Mouse (Mus musculus) natural killer cell, adult 2 months (primary cell): ENCODE data around the gene Plvap.

Experiments
- DNase-seq, 2 experiments: peaks; one replicate each; pipeline ENCODE4 v3.0.0; 2022; ENCODE audit warnings: low spot score in 2 of 2

The Plvap gene

DNA sequence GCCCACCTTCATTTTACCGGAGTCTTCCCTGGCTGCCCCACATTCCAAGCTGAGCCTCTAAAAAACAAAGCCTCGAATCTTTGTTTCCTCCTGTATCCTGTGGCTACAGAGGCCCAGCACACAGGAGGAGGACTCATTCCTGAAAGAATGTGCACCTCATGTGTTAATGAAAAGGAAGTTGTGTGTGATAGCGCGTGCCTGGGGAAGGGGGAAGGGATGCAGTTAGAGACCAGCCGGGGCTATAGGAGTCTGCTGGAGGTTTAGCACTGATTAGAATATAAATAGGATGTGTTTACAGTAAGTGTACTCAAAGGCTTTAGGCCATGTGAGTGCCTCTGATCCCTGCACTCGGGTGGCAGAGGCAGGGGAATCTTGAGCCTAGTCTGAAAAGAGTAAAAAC is 14.7 kb upstream of the Plvap start:
- no peak for DNase-seq

DNA sequence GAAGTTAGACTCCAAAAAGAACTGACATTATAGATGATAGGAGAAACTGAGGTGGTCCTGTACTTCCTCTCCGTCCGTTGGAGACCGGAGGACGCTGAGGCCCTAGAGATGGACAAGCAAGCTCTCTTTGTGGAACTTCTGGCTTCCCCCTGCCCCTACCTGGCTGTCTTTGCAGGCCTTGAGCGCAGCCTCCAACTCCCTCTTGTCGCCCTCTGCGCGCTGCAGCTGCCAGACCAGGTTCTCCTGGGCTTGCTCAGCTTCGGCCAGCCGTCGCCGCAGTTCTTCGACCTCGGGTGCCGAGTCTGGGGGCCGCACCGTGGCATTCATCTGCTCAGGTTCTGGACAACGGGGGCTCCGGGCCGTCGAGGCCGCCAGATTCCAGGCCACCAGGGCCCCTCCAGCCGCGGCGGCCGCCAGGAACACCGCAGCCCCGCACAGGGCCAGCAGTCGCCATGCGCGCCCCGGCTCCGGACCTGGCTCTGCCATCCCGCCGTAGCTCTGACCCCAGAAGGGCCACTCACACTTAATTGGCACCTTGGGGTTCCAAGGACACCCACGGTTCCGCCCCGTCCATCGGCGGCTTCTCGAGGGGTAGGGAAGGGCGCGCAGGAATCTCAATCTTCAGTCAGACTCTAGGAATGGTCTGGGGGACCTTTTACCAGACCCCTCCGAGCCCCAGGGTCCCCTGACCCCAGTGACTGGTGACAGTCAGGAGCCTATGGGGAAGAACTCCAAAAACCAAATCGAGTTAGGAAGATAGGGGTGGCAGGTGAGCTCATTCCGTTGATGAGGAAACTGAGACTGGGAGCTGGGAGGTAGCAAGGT is 13.9 kb upstream of the Plvap start, which contains the start of gene Ccdc194:
Ccdc194 (minus strand) TSS at position 486 of the 825 bp plus-strand sequence.
- no peak for DNase-seq

DNA sequence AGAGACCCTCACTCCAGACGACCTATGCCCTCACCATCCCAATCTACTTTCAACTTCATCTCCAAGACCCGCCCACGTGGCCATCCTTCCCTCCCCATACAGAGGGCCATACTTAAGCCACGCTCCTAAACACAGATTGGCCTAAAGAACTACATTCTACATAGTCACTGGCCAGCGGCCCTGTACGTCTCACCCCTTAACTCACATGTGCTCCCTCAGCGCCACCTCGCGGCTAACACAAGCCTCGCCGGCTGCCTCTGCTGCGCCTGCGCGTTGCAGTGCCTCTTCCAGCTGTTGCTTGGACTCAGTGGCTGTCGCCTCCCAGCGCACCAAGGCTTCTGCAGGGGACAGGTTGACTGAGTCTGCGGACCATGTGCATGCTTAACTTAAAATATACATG is 10.1 kb upstream of the Plvap start:
- DNase-seq: peak; percentile 92 to 95

GRCm38 (mm10) chr8:71519037-71519825 is 7.7 kb upstream of the Plvap start:
- peak; percentile 14 to 45 for DNase-seq

DNA sequence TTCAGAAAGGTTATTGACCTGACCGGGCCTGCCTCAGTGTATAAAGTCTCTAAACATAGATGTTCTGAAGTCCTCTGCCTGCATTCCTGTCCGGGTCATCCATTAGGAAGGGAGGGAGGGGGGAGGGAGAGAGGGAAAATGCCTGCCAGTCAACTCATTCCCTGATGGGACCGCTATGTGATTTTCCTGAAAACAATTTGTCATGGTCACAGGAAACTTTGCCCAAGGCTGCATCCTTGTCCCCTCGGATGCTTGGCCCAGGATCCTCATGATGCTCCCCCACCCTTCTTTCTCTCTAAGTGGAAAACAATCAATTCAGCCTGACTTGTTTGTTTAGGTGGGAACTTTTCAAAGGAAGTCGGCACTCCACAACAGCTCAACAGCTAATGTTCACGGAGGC is 5.2 kb upstream of the Plvap start:
- DNase-seq: no peak

DNA sequence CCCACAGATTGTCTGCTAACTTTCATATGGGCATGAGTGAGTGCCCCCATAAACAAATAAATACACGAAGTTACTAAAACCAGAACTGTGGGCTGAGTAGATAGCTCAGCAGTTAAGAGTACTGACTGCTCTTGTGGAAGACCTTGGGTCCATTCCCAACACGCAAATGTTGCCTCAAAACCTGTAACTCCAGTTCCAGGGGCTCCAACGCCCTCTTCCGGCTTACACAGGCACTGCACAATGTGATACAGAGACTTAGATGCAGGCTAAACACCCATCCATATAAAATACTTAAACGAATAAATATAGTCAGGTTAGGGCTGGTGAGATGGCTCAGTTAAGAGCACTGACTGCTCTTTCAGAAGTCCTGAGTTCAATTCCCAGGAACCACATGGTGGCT is 3.5 kb upstream of the Plvap start:
- no peak for DNase-seq

DNA sequence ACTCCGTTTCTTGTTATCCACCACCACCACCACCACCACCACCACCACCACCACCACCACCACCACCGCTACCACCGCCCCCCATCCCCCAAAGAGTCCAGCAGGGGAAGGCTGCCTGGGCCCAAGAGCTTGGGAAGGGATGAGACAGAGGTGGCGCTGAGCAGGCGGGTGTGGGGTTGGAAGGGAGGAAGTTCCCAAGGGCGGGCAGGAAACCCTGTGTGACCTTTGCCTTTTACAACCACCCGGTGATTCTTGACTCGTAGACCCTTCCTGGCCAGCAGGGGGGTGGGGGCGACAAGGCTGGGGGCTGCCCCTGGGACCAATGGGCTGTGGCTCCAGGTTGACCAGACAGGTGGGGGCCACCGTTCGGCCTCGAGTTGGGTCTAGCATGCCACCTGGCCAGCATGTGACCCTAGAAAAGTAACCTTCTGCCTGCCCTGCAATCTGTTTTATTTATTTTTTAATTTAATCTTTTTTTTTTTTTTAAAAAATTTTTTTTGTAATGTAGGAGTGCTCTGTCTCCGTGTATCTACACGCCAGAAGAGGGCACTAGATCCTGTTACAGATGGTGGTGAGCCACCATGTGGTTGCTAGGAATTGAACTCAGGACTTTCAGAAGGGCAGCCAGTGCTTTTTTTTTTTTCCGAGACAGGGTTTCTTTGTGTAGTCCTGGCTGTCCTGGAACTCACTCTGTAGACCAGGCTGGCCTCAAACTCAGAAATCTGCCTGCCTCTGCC is 1.6 kb upstream of the Plvap start:
- DNase-seq: no peak

GRCm38 (mm10) chr8:71509316-71509715 is 2.2 kb downstream of the Plvap start:
- DNase-seq: no peak

DNA sequence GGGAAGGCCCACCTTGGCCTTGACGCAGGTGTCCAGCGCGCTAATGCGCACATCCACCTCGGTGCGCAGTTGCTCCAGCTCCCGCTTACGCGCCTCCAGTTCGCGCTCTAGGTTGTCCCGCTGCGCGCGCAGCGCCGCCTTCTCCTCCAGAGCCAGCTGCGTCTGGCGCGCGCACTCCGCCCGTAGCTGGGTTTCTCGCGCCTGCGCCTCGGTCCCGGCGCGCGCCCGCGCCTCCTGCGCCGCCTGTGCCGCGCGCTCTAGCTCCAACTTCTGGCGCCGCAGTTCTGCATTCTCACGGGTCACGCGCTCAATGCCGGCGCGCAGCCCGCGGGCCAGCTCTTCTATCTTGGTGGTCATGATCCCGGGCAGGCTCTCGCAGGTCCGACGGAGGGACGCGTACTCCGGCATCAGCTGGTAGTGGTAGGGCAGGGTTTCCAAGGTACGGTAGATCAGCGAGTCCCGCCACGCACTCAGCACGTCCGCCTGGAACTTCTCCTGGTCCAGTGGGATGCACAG is 3.9 kb downstream of the Plvap start:
- DNase-seq: no peak

- no peak for DNase-seq
These were observed 5.6 kb downstream of the Plvap start for GRCm38 (mm10) chr8:71505979-71506378.

GRCm38 (mm10) chr8:71505326-71505725 is 6.2 kb downstream of the Plvap start:
- DNase-seq: no peak

DNA sequence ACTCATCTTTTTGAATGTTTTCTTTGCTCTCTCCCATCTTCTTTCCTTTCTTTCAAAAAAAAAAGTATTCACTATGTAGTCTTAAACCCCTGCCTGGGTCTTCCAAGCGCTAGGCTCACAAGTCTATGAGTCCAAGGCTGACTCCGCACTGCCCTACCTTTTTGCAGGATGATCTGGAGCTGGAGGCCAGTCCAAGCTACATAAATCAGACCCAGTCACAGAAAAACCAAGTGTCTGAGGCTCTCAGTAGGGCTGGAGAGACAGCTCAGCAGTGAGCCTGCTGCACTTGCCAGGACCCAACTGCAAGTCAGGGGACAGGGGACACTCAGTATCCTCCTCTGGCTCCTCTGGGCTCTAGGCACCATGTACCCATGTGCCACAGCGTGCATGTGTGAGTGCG is 7.2 kb downstream of the Plvap start:
- DNase-seq: no peak

GRCm38 (mm10) chr8:71498816-71499690 is 12.5 kb downstream of the Plvap start:
- no peak for DNase-seq

DNA sequence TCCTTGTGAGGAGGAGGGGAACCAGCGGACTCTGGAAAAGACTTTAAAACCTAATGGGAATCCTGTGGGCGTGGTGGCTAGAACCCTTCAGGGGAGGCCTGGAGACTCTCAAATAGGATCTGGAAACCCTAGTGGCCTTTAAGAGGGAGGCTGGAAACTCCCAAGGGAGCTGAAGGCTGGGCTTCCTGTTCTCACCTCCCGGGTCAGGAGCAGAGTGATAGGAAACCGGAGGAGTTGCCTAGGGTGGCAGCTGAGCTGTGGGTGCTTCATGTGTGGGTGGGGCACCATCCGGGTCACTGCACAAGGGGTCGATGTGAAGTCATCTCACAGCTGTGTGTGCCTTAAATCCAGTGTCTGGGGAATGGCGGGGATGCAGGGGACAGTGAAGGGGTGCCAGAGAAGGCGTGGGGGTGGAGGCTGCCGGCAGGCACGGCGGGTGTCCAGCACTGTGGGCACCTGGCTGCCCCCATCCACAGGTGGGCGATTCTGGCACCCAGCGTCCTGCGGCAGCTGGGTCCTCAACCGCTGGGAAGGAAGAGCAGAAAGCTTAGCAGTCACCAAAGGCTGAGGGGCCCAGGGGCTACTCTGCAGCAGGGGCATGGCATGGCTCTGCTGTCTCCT is 13.6 kb downstream of the Plvap start:
- no peak for DNase-seq

DNA sequence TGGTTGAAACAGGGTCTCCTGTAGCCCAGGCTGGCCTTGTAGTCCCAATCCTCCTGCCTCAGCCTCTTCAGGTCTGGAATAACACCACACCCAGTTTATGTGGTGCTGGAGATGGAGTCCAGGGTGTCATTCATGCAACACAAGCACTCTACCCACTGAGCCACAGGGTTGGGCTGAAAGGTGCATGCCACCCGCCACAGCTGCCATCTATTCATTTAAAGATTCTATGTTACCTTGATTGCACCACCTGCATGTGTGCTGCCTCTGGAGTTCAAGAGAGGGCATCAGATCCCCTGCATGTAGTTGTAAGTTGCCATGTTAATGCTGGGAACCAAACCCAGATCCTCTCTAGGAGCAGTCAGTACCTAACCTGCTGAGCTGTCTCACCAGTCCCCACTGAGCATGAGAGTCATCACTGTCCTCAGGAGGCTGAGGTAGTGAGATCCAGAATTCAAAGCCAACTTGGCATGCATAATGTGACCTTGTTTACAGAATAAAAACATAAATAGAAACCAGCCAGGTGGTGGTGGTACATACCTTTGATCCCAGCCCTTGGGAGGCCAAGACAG is 14.4 kb downstream of the Plvap start:
- DNase-seq: no peak

DNA sequence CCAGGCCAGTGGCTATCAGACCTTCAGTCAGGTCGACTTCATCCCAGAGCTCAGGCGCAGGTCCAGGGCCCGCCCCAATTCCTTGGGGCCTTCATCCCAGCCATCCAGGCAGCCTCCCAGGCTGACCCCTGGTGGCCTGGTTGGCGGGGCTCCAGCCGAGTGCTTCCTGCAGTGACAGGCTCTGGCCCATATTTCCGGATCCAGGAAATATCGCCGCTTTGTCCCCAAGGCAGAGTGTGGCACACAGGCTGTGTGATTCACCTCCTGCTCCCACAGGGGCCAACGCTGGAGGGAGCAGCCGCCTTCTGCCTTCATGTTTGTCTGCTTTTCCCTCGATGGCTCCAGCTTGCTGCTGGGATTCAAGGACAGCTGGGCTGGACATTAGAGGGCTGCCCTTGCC is 15.1 kb downstream of the Plvap start:
- DNase-seq: no peak

GRCm38 (mm10) chr8:71495811-71496210 is 15.7 kb downstream of the Plvap start:
- no peak for DNase-seq

DNA sequence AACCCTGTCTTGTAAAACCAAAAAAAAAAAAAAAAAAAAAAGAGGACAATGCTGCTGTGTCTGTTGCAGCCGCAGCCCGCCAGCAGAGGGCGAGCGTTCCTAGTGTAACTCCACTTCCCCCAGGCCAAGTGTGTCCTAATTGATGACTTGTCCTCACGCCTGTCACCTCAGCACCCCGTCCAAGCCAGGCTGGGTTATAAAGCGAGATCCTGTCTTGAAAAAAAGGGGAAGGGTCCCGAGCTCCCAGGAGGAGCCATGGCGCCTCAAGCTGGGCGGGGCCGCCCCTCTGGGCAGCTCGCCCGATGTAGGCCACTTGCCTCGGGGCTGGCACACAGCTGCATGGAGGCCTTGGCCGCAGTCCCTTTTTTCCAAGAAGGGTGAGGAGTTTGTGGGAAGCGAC is 16.5 kb downstream of the Plvap start:
- DNase-seq: peak; percentile 64 to 82

DNA sequence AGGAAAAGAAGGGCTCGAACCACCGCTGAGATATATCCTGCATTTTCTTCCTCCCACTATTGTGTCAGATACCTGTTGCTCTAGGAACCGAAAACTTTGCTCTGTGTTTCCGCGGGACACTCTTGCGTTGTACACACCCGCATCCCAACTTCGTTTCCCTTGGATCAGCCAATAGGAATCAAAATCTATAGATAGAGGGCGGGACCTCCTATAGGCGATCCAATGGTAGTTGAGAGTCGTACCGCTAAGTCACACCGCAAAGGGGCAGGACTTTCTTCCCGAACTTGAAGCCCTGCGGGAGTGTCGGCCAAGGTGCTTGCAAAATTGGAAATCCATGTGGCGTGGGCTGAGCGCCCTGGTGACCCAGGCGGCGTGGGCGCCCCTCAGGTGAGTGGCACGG is 23.1 kb downstream of the Plvap start:
- peak; percentile 87 to 89 for DNase-seq
